Mouse (Mus musculus) lung, adult 2 months (tissue): ENCODE data around the gene Itga6.
"Not testable (repeated sequence)": the region's sequence is repeated elsewhere in the genome, so short reads cannot be mapped to it uniquely, and the experiment has no call there.

Experiments
- CTCF ChIP-seq: fragments of 200-500 bp; IDR thresholded peaks from 2 replicates; pipeline ENCODE4 v1.5.1; 2011; ENCODE audit warnings: mild to moderate bottlenecking, low read length, control low read depth; ENCODE audit not compliant: insufficient read depth
- POLR2A ChIP-seq: fragments of 200-500 bp; IDR thresholded peaks from 2 replicates; pipeline ENCODE4 v1.6.1; 2011; ENCODE audit warnings: low read depth, mild to moderate bottlenecking, control low read depth, low read length, borderline replicate concordance; ENCODE audit errors: extremely low read depth

- TF ChIP-seq CTCF = peak; percentile 25; the same call in 1 of the 2 replicates
- TF ChIP-seq POLR2A = not testable (repeated sequence)
These were observed 106.7 kb downstream of the Itga6 start for GRCm38 (mm10) chr2:71852161-71852560.
